Mouse (Mus musculus) brain, embryonic 18.5 days (tissue): ENCODE measurements at regions not wholly inside any gene's neighbourhood (a gene's known extent, or its start where the extent isn't known, plus 50 kb on each side); places are given as distances from the start of the nearest gene placed in this dataset.

Experiments
- DNase-seq: peaks from one replicate; pipeline ENCODE4 v3.0.0-alpha.2; 2012; ENCODE audit warnings: low read depth, low spot score

- DNase-seq, result no peak
Measured at GRCm38 (mm10) chr9:84295891-84296290, 370.9 kb downstream of the Bckdhb start.

- DNase-seq, result no peak
Measured at GRCm38 (mm10) chr9:84296456-84296855, 371.5 kb downstream of the Bckdhb start.

- no peak for DNase-seq
Measured at GRCm38 (mm10) chr9:84304398-84304797, 379.5 kb downstream of the Bckdhb start.

GRCm38 (mm10) chr9:84318811-84319210, 393.9 kb downstream of the Bckdhb start:
- no peak for DNase-seq

- no peak for DNase-seq
Measured at GRCm38 (mm10) chr9:84319338-84319737, 394.4 kb downstream of the Bckdhb start.

GRCm38 (mm10) chr9:84323145-84323544, 398.2 kb downstream of the Bckdhb start:
- DNase-seq, result no peak

GRCm38 (mm10) chr9:84331083-84331602, 406.2 kb downstream of the Bckdhb start:
- no peak for DNase-seq

- DNase-seq, result peak; percentile 64
Measured at GRCm38 (mm10) chr9:84343435-84344095, 418.6 kb downstream of the Bckdhb start.

GRCm38 (mm10) chr9:84350223-84350622, 425.3 kb downstream of the Bckdhb start:
- no peak for DNase-seq

GRCm38 (mm10) chr9:84354409-84354808, 429.5 kb downstream of the Bckdhb start:
- no peak for DNase-seq

GRCm38 (mm10) chr9:84356167-84356566, 431.2 kb downstream of the Bckdhb start:
- DNase-seq, result no peak

- DNase-seq, result no peak
Measured at GRCm38 (mm10) chr9:84359879-84360278, 434.9 kb downstream of the Bckdhb start.

- no peak for DNase-seq
Measured at GRCm38 (mm10) chr9:84360484-84360883, 435.5 kb downstream of the Bckdhb start.

- no peak for DNase-seq
Measured at GRCm38 (mm10) chr9:84363478-84363877, 438.5 kb downstream of the Bckdhb start.

- no peak for DNase-seq
Measured at GRCm38 (mm10) chr9:84369200-84369599, 444.3 kb downstream of the Bckdhb start.

GRCm38 (mm10) chr9:84370260-84370659, 445.3 kb downstream of the Bckdhb start:
- no peak for DNase-seq

GRCm38 (mm10) chr9:84375746-84376145, 450.8 kb downstream of the Bckdhb start:
- no peak for DNase-seq

- DNase-seq, result no peak
Measured at GRCm38 (mm10) chr9:84376621-84377020, 451.7 kb downstream of the Bckdhb start.

- no peak for DNase-seq
Measured at GRCm38 (mm10) chr9:84381942-84382341, 457.0 kb downstream of the Bckdhb start.

- DNase-seq, result no peak
Measured at GRCm38 (mm10) chr9:84389831-84390230, 464.9 kb downstream of the Bckdhb start.

GRCm38 (mm10) chr9:84394536-84395314, 469.8 kb downstream of the Bckdhb start:
- DNase-seq, result no peak

GRCm38 (mm10) chr9:84399481-84399880, 474.5 kb downstream of the Bckdhb start:
- DNase-seq, result no peak
